Mouse (Mus musculus) granulocyte monocyte progenitor cell, adult 5-6 weeks (primary cell): ENCODE measurements around the gene Chrna3. TPM values are rescaled to one million over a fixed set of nuclear protein-coding genes. Genes with fewer than 3 reads are reported as not detected.

Source experiments
- ATAC-seq: replicated peaks from 2 replicates; pipeline ENCODE4 v1.8.0; 2016; ENCODE audit warnings: mild to moderate bottlenecking, moderate TSS enrichment, inconsistent platforms; ENCODE audit not compliant: poor library complexity, severe bottlenecking
- total RNA-seq, 2 experiments: library from RNA; stranded (forward) in 1 of 2; stranded (reverse) in 1 of 2; fragments of 200-712, 200-1000 nt in 1 of 2; fragments of >200 nt in 1 of 2; fragmentation: Nextera tagmentation in 1 of 2; gene quantifications; 2 replicates each; pipeline ENCODE4 v1.2.3; 2014 to 2017

Chrna3 gene
- total RNA-seq (2014; fragmentation: Nextera tagmentation): not detected in 2 replicates
- total RNA-seq (2017): not detected in 2 replicates

GRCm38 (mm10) chr9:55026275-55026663, at the start of gene Chrna3:
TSS of gene Chrna3 (minus strand) at chr9:55026562.
- ATAC-seq: peak; percentile 36; the same call in 1 of the 2 replicates

DNA sequence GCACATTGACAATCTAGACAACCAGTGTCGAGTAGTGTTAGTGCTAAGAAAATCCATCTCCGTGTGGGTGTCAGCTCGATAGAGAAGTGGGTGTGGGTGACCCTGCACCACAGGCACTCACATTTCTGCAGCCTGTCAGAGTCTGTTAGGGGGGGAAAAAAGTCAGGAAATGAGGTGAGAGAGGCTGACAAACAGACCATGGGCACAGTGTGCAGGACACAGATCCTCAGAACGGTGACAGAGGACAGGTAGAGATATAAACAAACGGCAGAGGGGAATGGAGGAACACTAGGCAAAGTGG, 41.6 kb upstream of the Chrna3 start:
- no peak for ATAC-seq

DNA sequence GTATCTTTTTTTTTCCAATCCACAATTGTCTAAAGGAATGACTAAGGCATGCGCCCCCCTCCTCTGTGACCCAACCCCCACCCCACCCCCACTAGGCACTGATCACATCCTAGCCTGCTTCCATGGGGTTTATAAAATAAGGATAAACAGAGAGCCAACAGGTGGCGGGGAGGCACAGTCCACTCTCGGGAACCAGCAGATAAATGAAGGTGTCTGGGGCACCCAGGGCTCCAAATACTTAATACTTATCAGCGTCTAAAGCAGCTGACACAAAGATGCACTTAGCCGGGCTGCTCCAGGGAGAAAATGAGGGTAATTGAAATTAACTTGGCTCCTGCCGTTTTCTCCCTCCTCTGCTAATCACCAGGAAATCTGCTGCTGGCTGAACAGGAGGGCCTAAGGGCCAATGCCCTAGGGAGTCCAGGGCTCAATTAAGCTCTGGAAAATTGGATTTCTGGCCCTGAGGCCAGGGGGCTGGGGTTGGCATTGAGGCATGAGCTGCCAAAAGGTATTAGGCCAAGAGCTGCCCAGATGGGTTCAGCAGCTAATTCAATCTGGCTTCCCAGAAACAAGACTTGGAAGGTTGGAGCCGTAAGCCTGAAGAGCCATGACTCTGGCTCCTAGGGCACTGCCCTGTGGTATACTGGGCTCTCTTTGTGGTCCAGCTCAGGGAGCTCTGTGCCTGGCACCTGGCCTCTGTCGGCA, 41.0 kb upstream of the Chrna3 start:
- ATAC-seq: no peak

DNA sequence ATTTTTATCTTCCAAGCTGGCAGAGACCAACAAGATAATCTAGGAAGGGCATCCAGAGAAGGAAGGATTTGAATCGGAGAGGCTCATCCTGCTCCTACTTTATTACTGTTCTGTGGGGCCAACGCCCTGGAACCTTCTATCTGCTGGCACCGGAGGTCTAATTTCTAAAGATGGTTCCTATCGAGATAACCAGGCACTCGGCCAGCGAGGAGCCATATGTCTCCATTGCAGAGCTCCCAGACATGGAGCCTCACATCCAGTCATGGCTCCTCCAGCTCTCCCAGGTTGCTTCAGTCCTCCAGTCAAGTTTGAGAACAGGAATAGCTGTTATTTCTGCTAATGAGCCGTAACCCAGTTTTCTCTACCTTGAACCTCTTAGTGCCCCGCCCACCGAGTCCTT, 38.9 kb upstream of the Chrna3 start:
- ATAC-seq: no peak

DNA sequence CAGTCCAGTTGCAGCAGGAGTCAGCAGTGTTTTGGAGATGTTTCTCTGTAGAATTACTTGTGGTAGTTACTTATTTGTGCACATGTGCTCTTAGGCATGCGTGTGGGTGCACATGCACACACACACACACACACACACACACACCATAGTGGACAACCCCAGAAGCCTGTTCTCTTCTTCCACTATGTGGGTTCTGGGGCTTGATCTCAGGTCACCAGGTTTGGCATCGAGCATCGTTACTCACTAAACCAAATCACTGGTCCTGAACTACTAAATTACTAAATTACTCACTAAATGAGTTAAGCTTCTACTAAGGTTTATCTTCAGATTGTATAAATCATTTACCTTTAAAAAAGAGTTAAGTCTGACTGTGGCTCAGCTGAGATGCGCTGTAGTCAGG, 31.7 kb upstream of the Chrna3 start:
- ATAC-seq: no peak

DNA sequence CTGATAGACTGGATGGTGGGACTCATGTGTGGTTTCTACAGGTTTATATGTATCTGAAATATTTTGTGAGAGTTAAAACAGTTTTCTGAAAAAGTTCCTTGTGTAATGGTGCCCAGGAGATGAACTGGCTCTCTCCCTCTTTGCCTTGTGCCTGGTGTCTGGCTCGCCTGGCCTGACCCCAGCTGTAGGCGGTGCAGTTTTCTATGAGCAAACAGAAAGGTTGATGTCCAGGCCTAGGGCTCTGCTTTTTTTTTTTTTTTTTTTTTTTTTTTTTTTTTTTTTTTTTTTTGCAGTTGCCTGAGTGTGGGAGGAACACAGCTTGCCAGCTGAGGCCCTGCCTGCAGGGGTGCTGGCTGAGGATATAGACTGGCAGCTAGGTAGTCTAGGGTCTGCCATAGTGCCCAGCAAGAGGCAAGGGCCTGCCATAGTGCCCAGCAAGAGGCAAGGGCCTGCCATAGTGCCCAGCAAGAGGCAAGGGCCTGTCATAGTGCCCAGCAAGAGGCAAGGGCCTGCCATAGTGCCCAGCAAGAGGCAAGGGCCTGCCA, 29.1 kb upstream of the Chrna3 start:
- ATAC-seq: no peak

GRCm38 (mm10) chr9:55048211-55048880, 22.0 kb upstream of the Chrna3 start, which contains the start of gene Chrnb4:
TSS of gene Chrnb4 (minus strand) at chr9:55048779.
- peak; percentile 55 for ATAC-seq

- 0 out of 2 replicates have a peak, but pooled peaks have one; percentile 37 for ATAC-seq
Observed at GRCm38 (mm10) chr9:55046764-55047163, 20.4 kb upstream of the Chrna3 start.

GRCm38 (mm10) chr9:55045001-55045400, 18.6 kb upstream of the Chrna3 start:
- ATAC-seq: no peak

DNA sequence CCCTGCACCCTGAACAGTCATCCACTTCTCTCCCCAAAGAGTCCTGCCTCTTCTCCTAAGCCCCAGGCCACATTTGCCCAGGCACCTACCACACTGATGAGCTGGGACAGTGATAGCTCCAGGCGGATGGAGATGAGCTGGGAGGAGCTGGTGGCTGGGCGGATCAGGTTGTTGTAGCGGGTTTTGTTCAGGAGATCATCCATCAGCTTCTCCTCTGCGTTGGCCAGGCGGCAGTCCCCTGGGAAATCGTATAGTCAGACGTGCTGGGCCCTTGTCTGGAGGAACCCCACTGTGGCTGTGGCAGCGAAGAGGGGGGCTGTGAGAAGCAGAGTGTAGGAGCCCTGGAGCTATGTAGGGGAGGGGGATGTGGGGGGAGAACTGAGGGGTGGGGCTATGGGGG, 17.3 kb upstream of the Chrna3 start:
- ATAC-seq: no peak

DNA sequence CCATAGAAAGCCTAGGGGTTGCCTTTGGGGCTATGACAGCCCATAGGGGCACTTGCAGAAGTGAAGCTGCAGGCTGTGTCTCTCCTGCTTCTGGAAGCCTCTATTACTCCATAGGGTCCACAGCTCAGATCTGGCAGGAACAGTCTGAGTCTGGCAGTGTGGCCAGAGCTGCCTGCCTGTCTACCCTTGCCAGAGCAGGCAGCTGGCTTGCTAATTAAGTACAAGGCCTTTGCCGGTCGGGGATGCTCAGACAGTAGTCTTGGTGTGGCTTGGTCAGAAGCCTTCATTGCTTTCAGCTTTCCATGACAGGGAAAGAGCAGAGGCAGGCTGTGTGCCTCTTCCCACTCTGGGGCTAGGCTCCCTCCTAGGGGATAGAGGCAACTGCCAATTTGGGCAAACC, 15.0 kb upstream of the Chrna3 start:
- ATAC-seq: no peak

- no peak for ATAC-seq
Observed at GRCm38 (mm10) chr9:55039983-55040382, 13.6 kb upstream of the Chrna3 start.

DNA sequence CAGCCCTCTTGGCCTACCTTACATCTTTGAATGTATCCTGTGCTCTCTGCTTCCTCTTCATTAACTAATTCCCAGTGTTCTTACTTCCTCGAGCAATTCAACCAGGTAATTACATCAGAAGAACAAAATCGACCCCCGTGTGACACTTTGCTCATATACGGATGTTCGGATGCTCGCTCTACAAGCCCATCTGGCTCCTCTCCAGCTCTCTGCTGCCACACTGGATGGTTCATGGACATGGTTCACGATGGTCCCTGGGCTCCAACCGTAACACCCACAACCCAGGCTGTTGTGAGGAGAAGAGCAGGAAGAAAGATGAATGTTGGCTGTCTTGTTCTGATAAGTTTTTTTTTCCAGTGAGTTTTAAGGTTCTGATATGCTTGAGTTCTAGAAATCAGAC, 12.6 kb upstream of the Chrna3 start:
- ATAC-seq: no peak

GRCm38 (mm10) chr9:55031435-55032167, 5.2 kb upstream of the Chrna3 start:
- no peak for ATAC-seq

DNA sequence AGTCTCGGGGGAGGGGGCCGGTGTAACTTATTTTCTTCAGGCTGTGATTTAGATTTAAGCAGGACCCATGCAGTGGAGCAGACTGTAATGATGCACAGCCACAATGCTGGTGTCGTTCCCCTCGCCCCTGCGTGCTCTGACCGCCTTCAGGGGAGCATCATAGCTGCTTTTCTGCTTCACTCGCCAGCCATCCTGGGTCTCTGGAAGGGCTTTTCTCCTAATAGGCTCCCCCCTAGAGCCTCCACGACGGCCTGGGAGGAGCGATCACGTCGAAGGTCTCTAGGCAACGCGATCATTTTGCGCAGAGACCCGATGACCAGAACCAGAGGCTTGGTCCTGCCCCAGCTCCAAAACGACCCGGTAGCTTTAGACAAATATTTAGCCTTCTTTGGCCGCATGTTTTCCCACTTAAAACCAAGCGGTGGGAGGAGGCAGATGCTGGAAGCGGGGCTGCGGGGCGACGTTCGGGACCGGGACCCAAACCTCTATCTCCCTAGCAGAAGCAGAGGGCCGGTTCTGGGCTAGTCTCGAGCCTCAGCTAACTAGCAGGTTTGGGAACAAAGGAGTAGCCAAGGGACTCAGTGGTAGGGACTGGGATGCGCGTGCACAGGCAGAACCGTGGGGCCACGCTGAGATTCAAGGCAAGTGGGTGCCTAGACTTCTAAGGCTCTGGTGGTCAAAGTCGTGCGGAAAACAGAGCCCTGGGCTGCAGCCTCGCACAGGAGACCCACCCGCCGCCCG, 658 bp downstream of the Chrna3 start:
- no peak for ATAC-seq

DNA sequence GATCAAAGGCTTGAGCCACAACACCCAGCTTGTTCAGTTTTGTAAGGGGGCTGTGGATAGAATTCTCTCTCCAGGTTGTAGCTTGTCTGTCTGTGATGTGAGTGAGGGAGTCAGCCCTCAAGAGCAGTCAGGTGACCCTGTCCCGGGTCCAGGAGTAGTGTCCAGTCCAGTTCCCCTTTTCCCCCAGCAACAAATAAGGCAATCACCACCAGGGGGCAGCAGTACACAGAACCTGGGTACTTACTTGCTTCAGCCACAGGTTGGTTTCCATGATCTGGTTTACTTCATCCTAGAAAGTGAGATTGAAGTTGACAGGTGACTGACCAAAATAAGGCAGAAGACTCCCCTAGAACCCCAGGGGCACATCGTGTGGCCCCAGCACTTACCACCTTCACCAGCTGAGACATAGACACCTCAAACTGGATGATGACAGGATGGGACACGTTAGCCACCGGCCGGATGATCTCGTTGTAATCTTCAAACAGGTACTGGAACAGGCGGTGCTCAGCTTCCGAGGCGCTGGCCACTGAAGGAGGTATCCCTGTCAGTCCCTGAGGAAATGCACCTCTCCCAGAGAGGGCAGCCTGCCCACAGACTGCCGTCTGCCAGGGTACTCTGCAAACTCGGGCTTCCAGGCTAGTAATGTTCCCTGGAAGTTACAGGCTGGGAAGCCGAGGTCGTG, 2.3 kb downstream of the Chrna3 start:
- peak; percentile 86 for ATAC-seq

DNA sequence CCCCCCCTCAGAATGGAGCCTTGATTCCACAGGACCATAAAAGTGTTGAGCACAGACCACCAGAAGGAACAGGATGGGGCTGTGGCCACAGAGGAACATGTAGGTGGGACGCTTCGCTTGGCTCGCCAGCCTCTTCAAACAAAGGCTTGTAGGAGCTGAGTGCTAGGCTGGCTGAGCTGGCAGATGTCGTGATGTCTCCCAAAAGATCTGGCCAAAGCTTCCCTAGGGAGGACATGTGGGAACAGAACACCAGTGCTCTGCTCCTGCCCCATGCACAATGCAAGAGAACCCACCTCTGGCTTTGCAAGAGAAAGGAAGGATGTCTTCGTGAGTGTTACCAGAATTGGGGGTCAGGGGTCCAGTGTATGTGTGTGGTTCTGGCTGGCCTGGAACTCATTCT, 3.0 kb downstream of the Chrna3 start:
- no peak for ATAC-seq

- ATAC-seq: no peak
Observed at GRCm38 (mm10) chr9:55016926-55017325, 9.4 kb downstream of the Chrna3 start.

DNA sequence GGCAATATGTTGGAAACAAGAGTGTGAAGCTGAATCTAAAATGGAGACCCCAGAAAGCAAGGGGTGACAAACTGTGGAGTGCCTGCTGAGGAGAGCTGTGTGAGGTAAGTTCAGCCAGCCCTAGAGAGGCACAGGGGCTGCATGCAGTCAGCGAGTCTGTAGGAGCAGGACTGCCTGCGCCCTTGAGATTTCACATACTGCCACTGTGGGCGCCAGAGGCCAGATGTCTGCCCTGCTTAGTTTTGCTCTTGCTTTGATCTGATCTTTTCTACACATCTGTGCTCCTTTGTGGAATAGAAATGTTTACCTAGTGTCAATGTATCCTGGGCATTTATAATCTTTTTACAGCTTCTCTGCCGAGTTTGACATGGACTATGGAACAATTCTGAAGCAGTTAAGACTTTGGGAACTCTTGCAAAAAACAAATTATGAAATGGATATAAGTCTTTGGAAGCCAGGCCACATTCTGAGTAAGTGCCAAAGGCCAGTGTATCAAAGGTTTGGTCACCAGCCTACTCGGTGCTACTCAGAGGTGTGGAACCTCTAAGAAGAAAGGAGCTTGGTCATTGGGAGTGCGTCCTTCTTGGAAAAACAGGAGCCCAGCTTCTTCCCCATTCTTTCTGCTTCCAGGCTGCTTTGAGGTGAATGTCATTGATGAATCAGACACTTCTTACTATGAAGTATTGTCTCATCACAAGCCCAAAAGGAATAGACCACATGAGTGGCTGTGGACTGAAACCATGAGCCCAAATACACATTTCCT, 15.6 kb downstream of the Chrna3 start:
- ATAC-seq: no peak
